Mouse (Mus musculus): ENCODE measurements at regions not wholly inside any gene's neighbourhood (a gene's known extent, or its start where the extent isn't known, plus 50 kb on each side); places are given as distances from the start of the nearest gene placed in this dataset.

DNA sequence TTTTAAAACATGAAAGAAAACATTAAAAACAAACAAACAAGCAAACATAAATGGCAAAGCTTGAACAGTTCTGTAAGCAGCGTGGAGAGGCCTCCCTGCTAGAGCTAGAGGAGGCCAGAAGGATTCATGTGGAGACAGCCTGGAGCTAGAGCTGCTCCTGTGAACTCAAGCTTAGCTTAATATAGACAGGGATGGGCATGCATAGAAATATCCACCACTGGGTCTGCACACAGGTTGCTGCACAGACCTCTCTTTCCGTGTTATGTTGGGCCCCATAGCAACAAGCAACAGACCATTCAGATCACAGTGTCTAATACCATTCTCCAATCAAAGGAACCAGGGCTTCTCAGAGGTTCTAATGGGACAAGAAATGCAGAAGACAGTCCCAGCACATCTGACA lies 122.9 kb upstream of the Magi3 start:
- H3K9ac ChIP-seq: no peak overlapping the region
- no peak overlapping the region for H3K27ac ChIP-seq
- no peak overlapping the region for H3K4me3 ChIP-seq (replicated peaks)
- no peaks in the 10 kb centered on the region for H3K9me3 ChIP-seq
- no peak for ATAC-seq (ENCODE audit: insufficient read depth, low FRiP score, low read depth)
- H3K27me3 ChIP-seq (replicated peaks): no peaks in the 10 kb centered on the region
- WGBS: 81% methylated on average over 2 of the region's 2 CpGs
- H3K36me3 ChIP-seq: no peaks in the 10 kb centered on the region
- no peaks in the 10 kb centered on the region for H3K4me1 ChIP-seq
- no peak overlapping the region for H3K4me2 ChIP-seq

DNA sequence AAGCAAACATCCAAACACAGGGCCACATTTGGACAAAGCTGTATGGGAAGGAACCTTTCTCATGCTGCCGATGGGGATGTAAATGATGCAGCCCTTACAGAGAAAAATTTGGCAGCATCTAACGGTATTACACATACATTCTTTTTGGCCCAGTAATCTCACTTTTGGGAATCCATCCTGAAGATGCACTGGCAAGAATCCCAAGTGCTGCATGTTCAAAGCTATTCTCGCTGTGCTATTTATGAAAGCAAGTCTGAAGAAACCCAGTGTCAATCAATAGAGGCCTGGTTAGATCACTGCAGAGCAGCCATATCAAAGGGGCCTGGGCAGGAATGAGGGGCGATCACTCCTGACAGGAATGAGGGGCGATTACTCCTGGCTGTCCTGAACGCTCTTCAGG lies 122.0 kb upstream of the Magi3 start:
- no peak overlapping the region for H3K9ac ChIP-seq
- H3K4me2 ChIP-seq: no peak overlapping the region
- no peak overlapping the region for H3K27ac ChIP-seq
- no peaks in the 10 kb centered on the region for H3K4me1 ChIP-seq
- no peaks in the 10 kb centered on the region for H3K27me3 ChIP-seq (replicated peaks)
- no peaks in the 10 kb centered on the region for H3K9me3 ChIP-seq
- no peak for ATAC-seq (ENCODE audit: insufficient read depth, low FRiP score, low read depth)
- no peaks in the 10 kb centered on the region for H3K36me3 ChIP-seq
- no peak overlapping the region for H3K4me3 ChIP-seq (replicated peaks)
- WGBS: 59% methylated on average over 6 of the region's 6 CpGs

GRCm38 (mm10) chr3:104340331-104340730 lies 120.2 kb upstream of the Magi3 start:
- no peaks in the 10 kb centered on the region for H3K27me3 ChIP-seq (replicated peaks)
- no peak overlapping the region for H3K4me2 ChIP-seq
- H3K4me1 ChIP-seq: 0 out of 2 replicates have a peak, but pooled peaks cover 3% of the 10 kb centered on the region
- H3K9ac ChIP-seq: no peak overlapping the region
- no peak for ATAC-seq (ENCODE audit: insufficient read depth, low FRiP score, low read depth)
- no peak overlapping the region for H3K4me3 ChIP-seq (replicated peaks)
- H3K27ac ChIP-seq: no peak overlapping the region
- H3K9me3 ChIP-seq: no peaks in the 10 kb centered on the region
- H3K36me3 ChIP-seq: no peaks in the 10 kb centered on the region
- 71% methylated on average over 2 of the region's 2 CpGs for WGBS

DNA sequence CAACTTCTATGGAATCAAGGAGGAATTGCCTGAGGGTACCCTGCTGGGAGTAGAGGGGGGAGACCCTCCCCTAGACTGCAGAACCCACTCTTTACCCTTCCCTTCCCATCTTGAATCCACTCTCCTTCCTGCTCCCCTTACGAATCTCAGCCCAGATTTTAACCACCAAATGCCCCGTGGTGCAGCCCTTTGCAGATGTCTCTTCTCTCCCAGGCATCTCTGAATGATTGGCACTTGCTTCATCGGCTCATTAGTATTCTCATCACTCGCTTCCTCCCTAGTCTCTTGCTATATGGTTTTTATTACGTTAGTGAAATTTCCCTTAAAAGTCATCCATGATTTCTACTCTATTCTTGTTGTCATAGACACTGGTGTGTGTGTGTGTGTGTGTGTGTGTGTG lies 116.7 kb upstream of the Magi3 start:
- Histone ChIP-seq H3K9ac (no peak overlapping the region), H3K9me3 (no peaks in the 10 kb centered on the region), H3K4me3 (replicated peaks) (no peak overlapping the region), H3K4me2 (no peak overlapping the region), H3K36me3 (no peaks in the 10 kb centered on the region), H3K27ac (no peak overlapping the region), H3K27me3 (replicated peaks) (no peaks in the 10 kb centered on the region), H3K4me1 (0 out of 2 replicates have a peak, but pooled peaks cover 3% of the 10 kb centered on the region)
- 70% methylated on average over 5 of the region's 5 CpGs for WGBS
- no peak for ATAC-seq (ENCODE audit: insufficient read depth, low FRiP score, low read depth)

DNA sequence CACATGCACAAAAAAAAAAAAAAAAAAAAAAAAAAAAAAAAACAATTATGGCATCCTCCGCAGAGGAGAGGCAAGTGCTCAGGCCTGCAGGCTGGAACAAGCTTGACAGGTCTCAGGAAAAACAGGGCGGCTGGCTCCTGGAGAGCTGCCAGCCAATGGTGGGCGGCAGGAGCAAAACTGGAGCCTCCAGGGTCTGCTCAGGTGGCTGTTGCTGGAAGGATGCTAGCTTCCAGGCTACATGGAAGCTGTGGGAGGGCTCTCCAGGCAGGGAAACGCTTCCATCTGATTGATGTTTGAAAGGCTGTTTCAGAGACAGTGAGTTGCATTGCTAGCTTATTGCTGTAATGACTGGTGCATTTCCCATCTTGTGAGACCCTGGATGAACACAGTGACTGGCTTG lies 116.1 kb upstream of the Magi3 start:
- H3K4me1 ChIP-seq: 0 out of 2 replicates have a peak, but pooled peaks cover 3% of the 10 kb centered on the region
- H3K9me3 ChIP-seq: no peaks in the 10 kb centered on the region

DNA sequence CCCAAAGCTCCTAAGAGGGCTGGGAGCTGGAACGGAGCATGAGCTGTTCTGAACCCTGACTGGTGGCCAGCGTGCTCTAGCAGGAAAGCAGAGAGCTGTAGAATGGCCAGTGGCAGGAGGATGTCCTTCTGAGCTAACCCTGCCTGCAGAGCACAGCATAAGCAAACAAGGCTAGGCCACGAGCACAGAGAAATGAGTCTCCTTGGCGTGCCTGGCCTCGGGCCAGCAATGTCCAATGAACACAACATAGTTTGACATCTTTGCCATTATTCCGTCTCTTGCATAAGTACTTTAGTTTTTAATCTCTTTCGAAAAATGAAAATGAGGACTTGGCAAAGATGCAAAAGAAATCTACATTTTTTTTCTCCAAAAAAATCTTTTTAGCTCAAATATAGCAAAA lies 114.6 kb upstream of the Magi3 start:
- no peak for ATAC-seq (ENCODE audit: insufficient read depth, low FRiP score, low read depth)
- no peaks in the 10 kb centered on the region for H3K36me3 ChIP-seq
- no peak overlapping the region for H3K4me3 ChIP-seq (replicated peaks)
- no peak overlapping the region for H3K4me2 ChIP-seq
- H3K27me3 ChIP-seq (replicated peaks): no peaks in the 10 kb centered on the region
- H3K4me1 ChIP-seq: 0 out of 2 replicates have a peak, but pooled peaks cover 3% of the 10 kb centered on the region
- no peaks in the 10 kb centered on the region for H3K9me3 ChIP-seq
- WGBS: 69% methylated on average over 7 of the region's 7 CpGs
- no peak overlapping the region for H3K9ac ChIP-seq
- H3K27ac ChIP-seq: no peak overlapping the region

More for the DNA sequence above, 116.1 kb upstream of the Magi3 start:
- Histone ChIP-seq H3K4me2 (no peak overlapping the region), H3K4me3 (replicated peaks) (no peak overlapping the region), H3K9ac (no peak overlapping the region), H3K27me3 (replicated peaks) (no peaks in the 10 kb centered on the region), H3K27ac (no peak overlapping the region), H3K36me3 (no peaks in the 10 kb centered on the region)
- WGBS: 25% methylated on average over 4 of the region's 4 CpGs
- ATAC-seq (ENCODE audit: insufficient read depth, low FRiP score, low read depth): no peak

- H3K4me1 ChIP-seq: 0 out of 2 replicates have a peak, but pooled peaks cover 3% of the 10 kb centered on the region
- no peak overlapping the region for H3K27ac ChIP-seq
- no peak overlapping the region for H3K9ac ChIP-seq
- no peaks in the 10 kb centered on the region for H3K27me3 ChIP-seq (replicated peaks)
- H3K4me2 ChIP-seq: no peak overlapping the region
- H3K4me3 ChIP-seq (replicated peaks): no peak overlapping the region
- no peaks in the 10 kb centered on the region for H3K36me3 ChIP-seq
- no peak for ATAC-seq (ENCODE audit: insufficient read depth, low FRiP score, low read depth)
- H3K9me3 ChIP-seq: no peaks in the 10 kb centered on the region
- 78% methylated on average over 10 of the region's 10 CpGs for WGBS
Observed at GRCm38 (mm10) chr3:104333345-104333744, 113.2 kb upstream of the Magi3 start.

DNA sequence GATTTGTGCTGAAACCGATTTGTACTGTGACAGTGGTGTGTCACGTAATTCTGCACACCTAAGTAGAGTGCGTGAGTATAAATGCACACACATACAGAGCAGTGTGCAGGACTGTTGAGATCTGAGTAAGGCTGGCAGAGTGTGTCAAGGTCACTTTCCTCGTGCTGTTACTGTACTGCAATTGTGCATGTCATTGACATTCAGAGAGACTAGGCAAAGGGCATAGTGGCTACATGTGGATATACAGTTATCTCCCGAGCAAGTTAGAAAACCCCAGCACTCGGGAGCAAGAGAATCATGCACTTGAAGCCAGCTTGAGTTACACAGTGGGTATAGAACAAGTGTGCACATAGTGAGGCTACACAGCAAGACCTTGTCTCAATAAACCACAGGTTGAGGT lies 110.5 kb upstream of the Magi3 start:
- no peak overlapping the region for H3K4me2 ChIP-seq
- H3K4me3 ChIP-seq (replicated peaks): no peak overlapping the region
- H3K27ac ChIP-seq: no peak overlapping the region
- H3K36me3 ChIP-seq: no peaks in the 10 kb centered on the region
- no peaks in the 10 kb centered on the region for H3K9me3 ChIP-seq
- WGBS: 83% methylated on average over 6 of the region's 6 CpGs
- no peak overlapping the region for H3K9ac ChIP-seq
- ATAC-seq (ENCODE audit: insufficient read depth, low FRiP score, low read depth): no peak
- no peaks in the 10 kb centered on the region for H3K27me3 ChIP-seq (replicated peaks)
- H3K4me1 ChIP-seq: no peaks in the 10 kb centered on the region

DNA sequence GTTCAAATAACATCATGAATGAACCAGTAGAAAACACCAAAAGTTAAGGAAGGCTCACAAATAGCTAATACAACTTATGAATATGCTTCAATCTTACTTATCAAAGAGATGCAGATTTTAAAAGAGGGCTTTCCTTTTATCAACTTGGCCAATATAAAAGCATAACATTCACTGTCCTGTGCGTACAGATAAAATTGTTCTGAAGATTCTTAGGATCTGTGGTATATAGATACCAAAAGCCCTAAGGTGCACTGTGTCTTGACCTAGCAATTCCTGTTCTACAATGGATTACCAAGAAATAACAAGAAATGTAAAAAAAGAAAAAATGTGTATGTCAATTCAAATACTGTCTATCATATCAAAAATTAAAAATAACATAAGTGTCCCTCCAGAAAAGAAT lies 107.7 kb upstream of the Magi3 start:
- H3K27ac ChIP-seq: no peak overlapping the region
- H3K9me3 ChIP-seq: no peaks in the 10 kb centered on the region
- no peak overlapping the region for H3K4me2 ChIP-seq
- no peaks in the 10 kb centered on the region for H3K27me3 ChIP-seq (replicated peaks)
- no peaks in the 10 kb centered on the region for H3K4me1 ChIP-seq
- H3K36me3 ChIP-seq: no peaks in the 10 kb centered on the region
- no peak overlapping the region for H3K9ac ChIP-seq
- WGBS: 84% methylated on average over 1 of the region's 1 CpGs
- ATAC-seq (ENCODE audit: insufficient read depth, low FRiP score, low read depth): no peak
- H3K4me3 ChIP-seq (replicated peaks): no peak overlapping the region

DNA sequence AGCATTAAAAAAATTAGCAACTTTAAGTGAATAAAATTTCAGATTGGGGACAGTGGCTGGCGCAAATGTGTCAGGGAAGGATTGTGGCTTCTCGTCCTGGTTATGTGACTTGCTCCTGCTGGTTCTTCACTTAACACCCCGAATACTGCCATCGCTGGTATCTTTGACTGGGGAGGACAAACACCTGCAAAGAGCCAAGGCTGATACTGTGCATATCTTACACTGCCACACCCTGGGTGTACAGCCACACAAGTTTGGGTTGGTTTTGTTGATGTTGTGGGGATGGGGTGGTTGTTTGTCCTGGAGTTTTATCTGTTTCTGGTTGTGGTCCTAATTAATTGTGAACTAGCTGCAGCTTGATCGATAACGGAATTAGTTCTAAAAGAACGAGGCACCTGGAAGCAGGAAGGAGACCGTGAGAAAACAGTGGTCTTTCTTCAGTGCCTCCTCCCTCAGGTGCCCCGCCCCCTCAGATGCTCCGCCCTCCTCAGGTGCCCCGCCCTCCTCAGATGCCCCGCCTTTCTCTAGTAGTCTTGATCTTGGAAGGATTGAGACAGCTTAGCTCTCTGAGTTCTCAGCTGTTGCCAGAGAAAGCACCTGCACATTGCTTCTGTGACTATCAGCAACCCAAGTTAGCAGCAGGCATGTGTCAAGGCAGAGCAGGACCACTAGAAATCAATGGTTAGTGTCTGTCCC lies 107.0 kb upstream of the Magi3 start:
- H3K27ac ChIP-seq: no peak overlapping the region
- 77% methylated on average over 12 of the region's 12 CpGs for WGBS
- H3K27me3 ChIP-seq (replicated peaks): no peaks in the 10 kb centered on the region
- H3K4me1 ChIP-seq: no peaks in the 10 kb centered on the region
- no peak overlapping the region for H3K4me2 ChIP-seq
- H3K9ac ChIP-seq: no peak overlapping the region
- ATAC-seq (ENCODE audit: insufficient read depth, low FRiP score, low read depth): 0 out of 2 replicates have a peak, but pooled peaks have one; percentile 50
- no peak overlapping the region for H3K4me3 ChIP-seq (replicated peaks)
- no peaks in the 10 kb centered on the region for H3K36me3 ChIP-seq
- H3K9me3 ChIP-seq: no peaks in the 10 kb centered on the region

DNA sequence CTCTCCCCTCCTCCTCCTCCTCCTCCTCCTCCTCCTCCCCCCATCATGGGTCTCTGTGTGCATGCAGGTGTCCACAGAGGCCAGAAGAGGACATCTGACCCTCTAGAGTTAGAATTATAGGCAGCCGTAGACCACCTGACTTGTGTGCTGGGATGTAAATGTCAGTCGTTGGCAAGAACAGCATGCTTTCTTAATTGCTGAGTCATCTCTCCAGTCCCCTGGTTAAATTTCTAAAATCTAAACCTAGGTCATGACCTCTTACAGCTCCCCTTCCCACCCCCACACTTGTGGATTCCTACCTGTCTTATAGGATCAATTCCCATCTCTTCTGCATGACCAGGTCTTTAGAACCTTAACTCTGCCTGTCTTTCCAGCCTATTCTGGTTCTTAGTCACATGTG lies 102.4 kb upstream of the Magi3 start:
- Histone ChIP-seq H3K9me3 (no peaks in the 10 kb centered on the region), H3K4me3 (replicated peaks) (no peak overlapping the region), H3K27ac (no peak overlapping the region), H3K36me3 (no peaks in the 10 kb centered on the region), H3K4me1 (peaks cover 12% of the 10 kb centered on the region; the same call in 1 of the 2 replicates), H3K9ac (no peak overlapping the region), H3K4me2 (no peak overlapping the region), H3K27me3 (replicated peaks) (no peaks in the 10 kb centered on the region)
- 53% methylated on average over 2 of the region's 2 CpGs for WGBS
- no peak for ATAC-seq (ENCODE audit: insufficient read depth, low FRiP score, low read depth)

DNA sequence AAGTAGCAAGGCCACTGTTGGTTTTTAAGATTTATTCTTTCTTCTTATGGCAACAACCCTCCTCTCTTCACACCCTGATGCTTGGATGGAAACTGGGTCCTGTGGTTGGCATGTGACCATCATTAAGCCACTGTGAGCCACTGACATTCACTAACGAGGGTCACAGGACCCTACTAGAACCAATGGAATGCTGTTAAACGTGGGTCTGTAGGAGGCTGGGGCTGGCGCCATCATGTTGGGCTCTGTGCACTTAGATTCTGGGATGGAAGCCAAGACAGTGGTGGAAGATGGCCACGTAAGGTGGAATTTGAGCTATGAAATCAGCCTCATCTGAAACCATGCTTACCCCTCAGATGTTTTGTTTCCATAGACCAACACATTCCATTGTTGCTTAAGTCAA lies 100.2 kb upstream of the Magi3 start:
- no peak for ATAC-seq (ENCODE audit: insufficient read depth, low FRiP score, low read depth)
- 47% methylated on average over 4 of the region's 4 CpGs for WGBS
- peaks cover 12% of the 10 kb centered on the region; the same call in 1 of the 2 replicates for H3K4me1 ChIP-seq
- H3K4me2 ChIP-seq: no peak overlapping the region
- no peak overlapping the region for H3K27ac ChIP-seq
- no peak overlapping the region for H3K4me3 ChIP-seq (replicated peaks)
- H3K36me3 ChIP-seq: no peaks in the 10 kb centered on the region
- H3K9me3 ChIP-seq: no peaks in the 10 kb centered on the region
- H3K27me3 ChIP-seq (replicated peaks): no peaks in the 10 kb centered on the region
- no peak overlapping the region for H3K9ac ChIP-seq

DNA sequence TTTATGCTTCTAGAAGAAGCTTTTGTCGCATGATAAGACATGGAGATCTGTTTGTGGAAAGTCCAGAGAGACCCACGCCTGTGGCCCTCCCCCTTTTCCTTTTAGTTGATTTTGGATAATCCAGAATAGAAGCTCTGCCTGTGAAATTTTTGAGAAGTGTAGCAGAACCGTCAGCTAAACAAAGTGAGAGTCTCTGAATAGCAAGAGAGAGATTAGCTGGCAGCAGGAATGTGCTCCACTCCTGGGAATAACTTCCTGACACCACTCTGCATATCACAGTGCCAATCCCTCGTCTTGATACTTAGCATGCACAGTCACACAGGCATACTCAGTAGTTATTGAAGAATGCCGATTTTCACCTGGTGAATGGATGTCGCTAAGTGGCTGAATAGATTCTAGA lies 99.2 kb upstream of the Magi3 start:
- no peaks in the 10 kb centered on the region for H3K9me3 ChIP-seq
- no peak overlapping the region for H3K4me2 ChIP-seq
- H3K27me3 ChIP-seq (replicated peaks): no peaks in the 10 kb centered on the region
- H3K9ac ChIP-seq: no peak overlapping the region
- no peak overlapping the region for H3K4me3 ChIP-seq (replicated peaks)
- no peak overlapping the region; the same call in 1 of the 2 replicates for H3K27ac ChIP-seq
- peaks cover 12% of the 10 kb centered on the region; the same call in 1 of the 2 replicates for H3K4me1 ChIP-seq
- ATAC-seq (ENCODE audit: insufficient read depth, low FRiP score, low read depth): no peak
- H3K36me3 ChIP-seq: no peaks in the 10 kb centered on the region
- 38% methylated on average over 6 of the region's 6 CpGs for WGBS

Data from stomach, embryonic 15.5 days (tissue).